Mouse (Mus musculus) heart, adult 9 months (tissue): ENCODE data around the gene Cstb.

Source experiments
- DNase-seq, 2 experiments: peaks; one replicate each; pipeline ENCODE4 v3.0.0; 2022; ENCODE audit warnings: low spot score in 2 of 2

The Cstb gene

GRCm38 (mm10) chr10:78460463-78460862, 35.0 kb downstream of the Cstb start:
- DNase-seq: no peak

GRCm38 (mm10) chr10:78461767-78462166, 36.3 kb downstream of the Cstb start:
- DNase-seq: no peak

- DNase-seq: no peak
These were observed 37.7 kb downstream of the Cstb start for GRCm38 (mm10) chr10:78462945-78463768.

GRCm38 (mm10) chr10:78463769-78464167, 38.3 kb downstream of the Cstb start:
- DNase-seq: no peak

- no peak for DNase-seq
These were observed 38.8 kb downstream of the Cstb start for GRCm38 (mm10) chr10:78464201-78464791.

- DNase-seq: peak; percentile 97 to 98
These were observed 39.3 kb downstream of the Cstb start, which contains the start of gene Pdxk for GRCm38 (mm10) chr10:78464792-78465207. Gene Pdxk, minus strand, starts transcription at chr10:78464975.

- DNase-seq: no peak
These were observed 40.0 kb downstream of the Cstb start for GRCm38 (mm10) chr10:78465472-78465871.

- DNase-seq: no peak
These were observed 41.2 kb downstream of the Cstb start for GRCm38 (mm10) chr10:78466647-78467046.

- DNase-seq: no peak
These were observed 42.4 kb downstream of the Cstb start for GRCm38 (mm10) chr10:78467761-78468310.

GRCm38 (mm10) chr10:78470582-78471313, 45.3 kb downstream of the Cstb start:
- DNase-seq: no peak

GRCm38 (mm10) chr10:78472046-78472445, 46.6 kb downstream of the Cstb start:
- DNase-seq: no peak

- DNase-seq: no peak
These were observed 48.0 kb downstream of the Cstb start for GRCm38 (mm10) chr10:78473434-78473833.

GRCm38 (mm10) chr10:78474759-78475158, 49.3 kb downstream of the Cstb start:
- DNase-seq: no peak

- no peak for DNase-seq
These were observed 51.4 kb downstream of the Cstb start for GRCm38 (mm10) chr10:78476821-78477220.
